9 mouse cellular contexts compared by ENCODE assay signal in the genomic region with DNA sequence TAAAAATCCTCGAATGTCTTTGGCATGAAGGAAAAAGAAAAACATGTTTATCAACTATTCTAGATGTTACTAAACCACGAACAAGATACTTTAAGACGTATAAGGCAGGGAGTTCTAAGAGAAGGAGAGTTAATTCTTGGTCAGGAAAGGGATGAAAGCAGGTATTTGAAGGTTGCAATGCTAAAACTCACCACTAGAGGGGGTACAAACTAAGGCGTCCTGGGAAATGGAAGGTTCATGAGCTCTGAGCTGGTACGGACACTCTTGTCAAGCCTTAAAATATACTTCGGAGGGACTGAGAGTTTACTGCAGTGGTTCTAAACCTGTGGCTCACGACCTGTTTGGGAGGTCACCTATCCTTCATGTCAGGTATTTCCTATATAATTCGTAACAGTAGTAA. TPM values are rescaled to one million over a fixed set of nuclear protein-coding genes. Genes with fewer than 3 reads are reported as not detected.
DNase-seq lines count a peak whose midpoint lies in the region; ATAC-seq lines count a peak whose summit lies in the region.
"Had no signal": no experiment of that assay in that cellular context is flagged by ENCODE, and none has a peak within 500 bp of the region (broad histone marks: within the 10 kb centered on the region; RNA-seq: fewer than 3 reads in every experiment).

No protein-coding gene starts in this region.

- peak; percentile 28 to 38 for DNase-seq in kidney, adult 8-10 months
- peak; percentile 34 for DNase-seq in urinary bladder, postnatal 25 days (ENCODE audit: low spot score)
- DNase-seq in urinary bladder, adult 18-20 months (ENCODE audit: low spot score in 2 of 2) = no peak
- peak; percentile 69 for DNase-seq in c-Kit-positive CD71-positive TER-119-positive erythroid progenitor cells, embryonic 14.5 days (ENCODE audit: low spot score)
- peak; percentile 49 to 81 for DNase-seq in heart, postnatal 10 days
- peak; percentile 36 for DNase-seq in retina, adult 2 months (ENCODE audit: low read depth, low spot score)

- intact Hi-C loops in heart, postnatal 10 days (cut with DNase I) = loop anchor here (1.0 to 10.0 kb wide), 6 partner anchors 57 to 540 kb away; no protein-coding TSS in a partner anchor

- H3K4me1 ChIP-seq in kidney, embryonic 16.5 days (ENCODE audit: insufficient read depth, low read length) = no peaks in the 10 kb centered on the region
- H3K4me1 ChIP-seq in midbrain, embryonic 15.5 days = no peaks in the 10 kb centered on the region

- no peak for ATAC-seq in kidney, embryonic 16.5 days (ENCODE audit: low FRiP score, low TSS enrichment)
- no peak for ATAC-seq in midbrain, embryonic 15.5 days (replicated peaks)

- H3K4me2 ChIP-seq in kidney, embryonic 16.5 days (replicated peaks; ENCODE audit: low read depth, low read length) = no peak overlapping the region
- no peak overlapping the region for H3K4me2 ChIP-seq in midbrain, embryonic 15.5 days
- H3K4me2 ChIP-seq: lung, embryonic 15.5 days had no signal

- no peak overlapping the region for H3K27ac ChIP-seq in kidney, embryonic 16.5 days (ENCODE audit: low read length)
- H3K27ac ChIP-seq in midbrain, embryonic 15.5 days = no peak overlapping the region
- H3K27ac ChIP-seq: lung, embryonic 15.5 days had no signal

- no peaks in the 10 kb centered on the region for H3K27me3 ChIP-seq in kidney, embryonic 16.5 days (ENCODE audit: insufficient read depth, low read length)
- no peaks in the 10 kb centered on the region for H3K27me3 ChIP-seq in midbrain, embryonic 15.5 days (replicated peaks)
- H3K27me3 ChIP-seq: lung, embryonic 15.5 days had no signal

- H3K36me3 ChIP-seq in kidney, embryonic 16.5 days (ENCODE audit: insufficient read depth, low read length) = no peaks in the 10 kb centered on the region
- no peaks in the 10 kb centered on the region for H3K36me3 ChIP-seq in midbrain, embryonic 15.5 days (replicated peaks)
- H3K36me3 ChIP-seq: lung, embryonic 15.5 days had no signal

- no peaks in the 10 kb centered on the region for H3K9me3 ChIP-seq in kidney, embryonic 16.5 days (ENCODE audit: low read length)
- H3K9me3 ChIP-seq in midbrain, embryonic 15.5 days = no peaks in the 10 kb centered on the region
- H3K9me3 ChIP-seq: lung, embryonic 15.5 days had no signal

- H3K9ac ChIP-seq in kidney, embryonic 16.5 days (replicated peaks; ENCODE audit: low read length) = no peak overlapping the region
- H3K9ac ChIP-seq in midbrain, embryonic 15.5 days = no peak overlapping the region
- H3K9ac ChIP-seq: lung, embryonic 15.5 days had no signal

- 40% methylated on average over 8 of the region's 8 CpGs for WGBS in kidney, embryonic 16.5 days
- 49% methylated on average over 8 of the region's 8 CpGs for WGBS in midbrain, embryonic 15.5 days

- H3K4me3 ChIP-seq in kidney, embryonic 16.5 days (ENCODE audit: low read length) = no peak overlapping the region
- H3K4me3 ChIP-seq in midbrain, embryonic 15.5 days = no peak overlapping the region
- H3K4me3 ChIP-seq: lung, embryonic 15.5 days had no signal

RNA-seq across cellular contexts. Expression of a gene that starts 41.4 kb away (rescaled TPM):
- polyA plus RNA-seq in kidney, embryonic 16.5 days (2015; fragmentation: Nextera tagmentation; extraction: Ambion mirVana) = 0.24 and 0.29 TPM in 2 replicates
- not detected for total RNA-seq in heart, postnatal 10 days (2021)
- polyA plus RNA-seq in midbrain, embryonic 15.5 days (2015; fragmentation: Nextera tagmentation; extraction: Ambion mirVana) = 0.50 and 0.56 TPM in 2 replicates

Comparison
In these comparisons a context has a peak if more than half of its experiments do, and no peak if none do; other contexts are left out.
1. DNase-seq: peak in kidney, adult 8-10 months (2 of 2), urinary bladder, postnatal 25 days (single experiment), c-Kit-positive CD71-positive TER-119-positive erythroid progenitor cells, embryonic 14.5 days (single experiment), heart, postnatal 10 days (2 of 2) and retina, adult 2 months (single experiment); none in urinary bladder, adult 18-20 months (0 of 2).